Mouse (Mus musculus) E14TG2a.4 (cell line): ENCODE data around the gene Galnt17.

Source experiments
- H3K27me3 ChIP-seq: 2 replicates; pipeline ENCODE4 v1.6.1; 2014; ENCODE audit warnings: low read length, control low read depth; ENCODE audit not compliant: insufficient read depth
- H3K36me3 ChIP-seq: 2 replicates; pipeline ENCODE4 v1.6.1; 2014; ENCODE audit warnings: low read length, control low read depth; ENCODE audit not compliant: insufficient read depth
- H3K4me1 ChIP-seq: replicated peaks from 2 replicates; pipeline ENCODE4 v1.6.1; 2014; ENCODE audit warnings: low read depth, low read length, control low read depth
- H3K4me3 ChIP-seq: replicated peaks from 2 replicates; pipeline ENCODE4 v1.5.1; 2014; ENCODE audit warnings: mild to moderate bottlenecking, low read length
- H3K9me3 ChIP-seq: 2 replicates; pipeline ENCODE4 v1.6.1; 2014; ENCODE audit warnings: low read length, control low read depth
- CTCF ChIP-seq: conservative IDR thresholded peaks from 2 replicates; pipeline ENCODE4 v1.5.1; 2014; ENCODE audit warnings: low read length
- NANOG ChIP-seq: IDR thresholded peaks from 2 replicates; pipeline ENCODE4 v1.6.1; 2014; ENCODE audit warnings: borderline replicate concordance, low read length, mixed read lengths
- POU5F1 ChIP-seq: IDR thresholded peaks from 2 replicates; pipeline ENCODE4 v1.6.1; 2014; ENCODE audit warnings: low read length, borderline replicate concordance

Gene Galnt17

DNA sequence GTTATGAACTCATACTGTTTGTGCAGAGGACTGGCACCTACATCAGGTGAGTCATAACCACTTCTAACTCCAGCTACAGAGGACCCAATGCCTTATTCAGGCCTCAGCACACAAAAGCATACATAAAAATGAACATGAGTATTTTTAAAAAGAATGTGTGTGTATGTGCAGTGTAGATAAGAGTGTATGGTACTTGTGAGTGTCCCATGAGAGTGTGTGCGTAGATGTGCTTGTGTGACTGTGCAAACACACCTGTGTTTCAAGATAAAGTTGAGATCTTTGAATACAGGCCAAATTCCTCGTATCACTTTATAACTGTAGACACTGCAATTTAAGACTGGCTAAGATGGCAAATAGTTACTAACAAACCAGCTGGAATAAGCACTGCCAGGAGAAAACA lies 307.7 kb downstream of the Galnt17 start:
- H3K4me1 ChIP-seq = no peaks in the 10 kb centered on the region
- H3K27me3 ChIP-seq = no peaks in the 10 kb centered on the region
- H3K9me3 ChIP-seq = peaks cover 2% of the 10 kb centered on the region; the same call in 1 of the 2 replicates
- no peak for TF ChIP-seq CTCF
- no peak for TF ChIP-seq NANOG
- no peak for TF ChIP-seq POU5F1
- H3K36me3 ChIP-seq = no peaks in the 10 kb centered on the region
- H3K4me3 ChIP-seq = no peak overlapping the region

DNA sequence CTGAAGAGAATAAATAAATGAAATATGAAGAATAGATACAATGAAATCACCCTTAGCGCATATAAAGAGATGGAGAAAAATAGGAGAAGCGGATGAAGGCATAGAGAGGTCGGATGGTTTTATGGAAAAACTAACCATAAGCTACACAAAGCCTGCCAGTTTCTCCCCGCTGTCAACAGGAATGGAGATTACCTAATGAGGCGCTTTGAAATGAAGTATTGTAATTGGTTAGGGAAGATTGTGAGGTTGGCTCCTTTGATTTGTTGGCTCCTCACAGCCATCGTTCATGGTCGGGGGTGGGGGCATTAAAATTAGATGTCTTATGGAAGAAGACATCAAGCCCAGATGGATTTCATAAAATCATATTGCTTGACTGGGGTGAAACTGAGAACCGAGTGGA lies 329.0 kb downstream of the Galnt17 start:
- 0 out of 2 replicates have a peak, but pooled peaks cover 2% of the 10 kb centered on the region for H3K27me3 ChIP-seq
- no peaks in the 10 kb centered on the region for H3K4me1 ChIP-seq
- no peak overlapping the region for H3K4me3 ChIP-seq
- TF ChIP-seq CTCF = no peak
- no peak for TF ChIP-seq NANOG
- no peak for TF ChIP-seq POU5F1
- no peaks in the 10 kb centered on the region for H3K9me3 ChIP-seq
- H3K36me3 ChIP-seq = no peaks in the 10 kb centered on the region

DNA sequence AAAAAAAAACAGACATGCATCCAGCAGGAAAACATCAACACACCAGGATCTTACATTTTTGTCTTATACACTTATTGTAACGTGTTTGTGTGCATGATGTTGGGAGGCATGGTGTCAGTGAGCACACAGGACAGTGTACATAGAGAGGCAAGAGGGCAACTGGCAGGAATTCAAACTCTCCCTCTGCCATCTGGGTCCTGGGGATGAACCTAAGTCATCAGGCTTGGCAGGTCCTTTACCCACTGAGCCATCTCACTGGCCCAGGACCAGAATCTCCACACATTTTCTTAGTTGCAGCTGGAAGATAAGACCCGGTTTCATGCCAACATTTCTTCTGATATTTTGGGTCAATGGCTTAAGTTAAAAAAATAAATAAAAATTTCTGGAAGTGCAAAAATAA lies 329.4 kb downstream of the Galnt17 start:
- Histone ChIP-seq H3K9me3 (no peaks in the 10 kb centered on the region), H3K27me3 (0 out of 2 replicates have a peak, but pooled peaks cover 2% of the 10 kb centered on the region), H3K36me3 (no peaks in the 10 kb centered on the region), H3K4me3 (no peak overlapping the region), H3K4me1 (no peaks in the 10 kb centered on the region)
- no peak for TF ChIP-seq POU5F1
- TF ChIP-seq NANOG = no peak
- TF ChIP-seq CTCF = no peak

DNA sequence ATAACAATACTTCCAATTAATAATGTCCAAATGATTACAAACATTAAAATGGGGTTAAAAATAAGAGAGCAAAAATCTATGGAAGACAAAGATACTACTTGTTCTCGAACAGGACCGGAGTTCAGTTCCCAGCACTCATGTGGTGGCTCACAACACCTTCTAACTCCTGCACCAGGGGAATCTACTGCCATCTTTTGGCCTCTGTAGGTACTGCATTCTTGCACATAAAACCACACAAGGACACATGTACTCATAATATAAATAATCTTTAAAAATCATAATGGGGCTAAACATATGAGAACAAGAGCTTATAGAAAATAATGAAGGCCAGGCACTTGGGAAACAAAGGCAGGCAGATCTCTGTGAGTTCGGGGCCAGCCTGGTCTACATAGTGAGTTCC lies 330.3 kb downstream of the Galnt17 start:
- no peaks in the 10 kb centered on the region for H3K36me3 ChIP-seq
- no peak overlapping the region for H3K4me3 ChIP-seq
- TF ChIP-seq CTCF (peak; percentile 84), POU5F1 (no peak), NANOG (no peak)
- H3K27me3 ChIP-seq = 0 out of 2 replicates have a peak, but pooled peaks cover 2% of the 10 kb centered on the region
- H3K9me3 ChIP-seq = no peaks in the 10 kb centered on the region
- H3K4me1 ChIP-seq = no peaks in the 10 kb centered on the region

DNA sequence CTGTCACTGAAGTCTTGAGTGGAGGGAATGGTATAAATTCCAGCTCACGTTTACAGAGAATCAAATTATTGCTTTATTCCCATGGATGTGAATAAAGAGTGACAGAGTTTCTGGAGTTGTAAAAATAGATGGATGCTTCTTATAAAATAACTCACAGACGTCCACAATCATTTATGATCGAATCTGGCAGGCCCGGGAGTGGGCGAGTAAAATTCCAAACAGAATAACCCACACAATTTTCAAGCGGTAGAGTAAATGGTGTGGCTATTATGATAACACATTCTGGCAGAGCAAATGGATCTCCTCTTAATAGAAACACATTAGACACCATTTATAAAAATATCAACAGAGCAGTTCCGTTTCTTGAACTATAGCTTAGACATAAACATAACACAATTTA lies 355.9 kb downstream of the Galnt17 start:
- H3K9me3 ChIP-seq = no peaks in the 10 kb centered on the region
- no peaks in the 10 kb centered on the region for H3K27me3 ChIP-seq
- peaks cover 19% of the 10 kb centered on the region for H3K4me1 ChIP-seq
- H3K4me3 ChIP-seq = no peak overlapping the region
- no peaks in the 10 kb centered on the region for H3K36me3 ChIP-seq
- TF ChIP-seq CTCF = no peak
- TF ChIP-seq POU5F1 = no peak
- TF ChIP-seq NANOG = no peak

DNA sequence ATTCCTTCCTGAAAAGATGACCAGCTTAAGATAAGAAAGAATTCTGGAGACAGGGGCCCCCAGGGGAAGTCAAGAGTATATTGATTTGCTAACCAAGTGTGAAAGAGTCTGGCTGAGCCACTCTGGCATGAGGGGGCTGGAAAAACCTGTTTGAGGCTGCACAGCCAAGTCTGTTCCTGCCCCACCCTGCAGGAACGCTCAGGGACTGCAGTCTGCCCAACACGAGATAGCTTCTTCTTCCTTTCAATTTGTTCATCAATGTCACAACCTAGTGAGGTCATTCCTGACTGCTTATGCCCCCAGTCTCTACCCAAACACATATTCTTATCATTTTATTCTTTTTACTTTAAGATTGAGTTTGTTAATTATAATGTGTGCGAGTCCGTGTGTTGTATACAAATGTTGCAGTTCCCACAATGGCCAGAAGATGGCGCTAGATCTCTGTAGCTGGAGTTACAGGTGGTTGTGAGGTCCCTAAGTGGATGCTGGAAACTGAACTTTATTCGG lies 357.4 kb downstream of the Galnt17 start:
- TF ChIP-seq NANOG (no peak), POU5F1 (no peak), CTCF (peak; percentile 86)
- no peaks in the 10 kb centered on the region for H3K36me3 ChIP-seq
- peaks cover 19% of the 10 kb centered on the region for H3K4me1 ChIP-seq
- H3K4me3 ChIP-seq = no peak overlapping the region
- H3K27me3 ChIP-seq = no peaks in the 10 kb centered on the region
- no peaks in the 10 kb centered on the region for H3K9me3 ChIP-seq

DNA sequence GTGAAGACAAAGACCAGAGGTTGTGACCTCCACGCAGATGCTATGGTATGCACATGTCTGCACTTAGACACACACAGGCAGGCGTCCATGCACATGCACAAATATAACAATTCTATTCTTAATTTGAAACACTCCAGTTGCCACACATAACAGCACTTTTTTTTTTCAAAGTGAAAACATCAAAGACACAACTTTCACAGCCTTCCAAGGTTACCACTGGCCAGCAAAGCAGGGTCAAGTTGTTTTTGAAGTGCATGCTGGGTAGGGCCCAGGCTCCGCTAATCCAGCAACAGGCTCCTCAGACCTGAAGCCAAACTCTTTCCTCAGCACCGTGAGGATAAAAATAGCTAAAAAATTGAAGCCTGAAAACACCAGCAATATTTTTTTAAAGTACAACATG lies 357.9 kb downstream of the Galnt17 start:
- Histone ChIP-seq H3K4me1 (peaks cover 19% of the 10 kb centered on the region), H3K9me3 (no peaks in the 10 kb centered on the region), H3K27me3 (no peaks in the 10 kb centered on the region), H3K36me3 (no peaks in the 10 kb centered on the region), H3K4me3 (no peak overlapping the region)
- no peak for TF ChIP-seq NANOG
- TF ChIP-seq POU5F1 = no peak
- no peak for TF ChIP-seq CTCF

DNA sequence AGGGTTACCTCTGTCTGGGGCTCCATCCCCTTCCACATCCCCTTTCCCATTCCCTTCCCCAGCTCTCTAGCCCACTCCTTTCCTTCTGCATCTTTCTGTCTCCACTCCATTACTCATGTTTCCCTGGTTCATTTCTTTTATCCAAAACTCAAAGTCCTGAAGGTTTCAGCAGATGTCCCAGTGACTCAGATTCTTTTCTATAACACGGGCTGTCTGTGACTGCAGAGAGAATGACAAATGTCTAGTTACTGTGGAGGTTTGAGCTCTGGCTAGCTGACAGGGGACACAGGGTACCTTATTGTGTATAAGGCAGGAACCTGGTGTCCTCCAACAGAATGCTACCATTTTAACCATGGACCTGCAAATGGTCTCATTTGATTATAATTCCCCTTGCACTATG lies 358.6 kb downstream of the Galnt17 start:
- H3K27me3 ChIP-seq = no peaks in the 10 kb centered on the region

More for the DNA sequence above, 358.6 kb downstream of the Galnt17 start:
- H3K4me3 ChIP-seq = no peak overlapping the region
- peaks cover 19% of the 10 kb centered on the region for H3K4me1 ChIP-seq
- no peak for TF ChIP-seq CTCF
- no peak for TF ChIP-seq POU5F1
- TF ChIP-seq NANOG = no peak
- H3K9me3 ChIP-seq = no peaks in the 10 kb centered on the region
- H3K36me3 ChIP-seq = no peaks in the 10 kb centered on the region
